Mouse (Mus musculus): ENCODE measurements around the gene Cxcl2. TPM values are rescaled to one million over a fixed set of nuclear protein-coding genes. Genes with fewer than 3 reads are reported as not detected.
A peak's percentile ranks its signal among the peaks of the same experiment; 100 is the strongest.

Cxcl2 gene
- polyA plus RNA-seq, 1 experiment from 2014 or later = not detected

DNA sequence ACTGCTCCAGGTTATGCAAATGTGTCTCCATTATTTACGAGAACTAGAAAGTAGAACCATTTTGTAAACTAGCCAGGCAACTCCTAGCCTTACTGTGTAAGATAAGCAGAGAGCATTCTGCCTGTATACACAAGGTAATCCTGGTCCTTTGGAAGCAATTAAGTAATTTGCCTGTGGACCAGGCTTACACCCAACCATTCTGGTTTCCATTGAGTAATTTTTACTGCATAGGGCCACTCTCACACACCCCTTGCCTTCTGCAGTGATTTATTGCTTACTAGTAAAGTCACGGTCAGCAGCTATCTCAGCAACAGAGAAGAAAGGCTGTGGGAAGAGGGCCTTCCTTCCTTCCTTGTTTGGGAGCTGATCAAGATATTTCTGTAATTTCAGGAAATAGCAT is 33.0 kb downstream of the Cxcl2 start:
- ATAC-seq (ENCODE audit: low read depth) = no peak
- no peak overlapping the region for H3K27ac ChIP-seq (replicated peaks; ENCODE audit: low read depth, low read length)
- H3K36me3 ChIP-seq (ENCODE audit: control insufficient read depth, insufficient read depth, low read length) = peaks cover 26% of the 10 kb centered on the region
- no peaks in the 10 kb centered on the region for H3K27me3 ChIP-seq (replicated peaks; ENCODE audit: control insufficient read depth, insufficient read depth, low read length)
- H3K4me3 ChIP-seq (ENCODE audit: low read depth, low read length) = no peak overlapping the region
- DNase-seq (ENCODE audit: low spot score) = no peak
- H3K9me3 ChIP-seq (ENCODE audit: control insufficient read depth, low read length) = no peaks in the 10 kb centered on the region
- no peak overlapping the region for H3K4me2 ChIP-seq (ENCODE audit: low read depth, low read length)
- H3K4me1 ChIP-seq (ENCODE audit: control insufficient read depth, insufficient read depth, low read length) = peaks cover 7% of the 10 kb centered on the region; the same call in 1 of the 2 replicates
- no peak overlapping the region for H3K9ac ChIP-seq (ENCODE audit: low read depth, low read length)
- 62% methylated on average over 2 of the region's 2 CpGs for WGBS

DNA sequence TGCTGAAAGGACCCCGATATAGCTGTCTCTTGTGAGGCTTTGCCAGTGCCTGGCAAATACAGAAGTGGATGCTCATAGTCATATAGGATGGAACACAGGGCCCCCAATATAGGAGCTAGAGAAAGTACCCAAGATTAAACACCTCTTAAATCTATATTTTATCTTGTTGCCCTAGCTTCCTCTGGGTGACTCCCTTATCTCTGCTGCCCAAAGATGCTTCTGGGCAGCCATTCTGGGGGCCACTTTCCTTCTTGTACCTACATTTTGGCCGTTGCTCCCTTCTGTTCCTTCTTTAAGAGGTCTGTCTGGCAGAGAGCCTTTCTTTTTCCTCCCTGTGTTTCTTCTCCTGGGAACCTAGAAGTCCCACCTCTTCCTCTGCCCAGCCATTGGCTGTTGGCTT is 41.8 kb downstream of the Cxcl2 start:
- ATAC-seq (ENCODE audit: low read depth) (no peak), DNase-seq (ENCODE audit: low spot score) (no peak)
- no peaks in the 10 kb centered on the region for H3K36me3 ChIP-seq (ENCODE audit: control insufficient read depth, insufficient read depth, low read length)
- H3K9ac ChIP-seq (ENCODE audit: low read depth, low read length) = no peak overlapping the region
- no peak overlapping the region for H3K4me2 ChIP-seq (ENCODE audit: low read depth, low read length)
- H3K4me3 ChIP-seq (ENCODE audit: low read depth, low read length) = no peak overlapping the region
- no peaks in the 10 kb centered on the region for H3K4me1 ChIP-seq (ENCODE audit: control insufficient read depth, insufficient read depth, low read length)
- H3K9me3 ChIP-seq (ENCODE audit: control insufficient read depth, low read length) = no peaks in the 10 kb centered on the region
- H3K27ac ChIP-seq (replicated peaks; ENCODE audit: low read depth, low read length) = no peak overlapping the region
- WGBS = 94% methylated on average over 2 of the region's 2 CpGs
- no peaks in the 10 kb centered on the region for H3K27me3 ChIP-seq (replicated peaks; ENCODE audit: control insufficient read depth, insufficient read depth, low read length)

DNA sequence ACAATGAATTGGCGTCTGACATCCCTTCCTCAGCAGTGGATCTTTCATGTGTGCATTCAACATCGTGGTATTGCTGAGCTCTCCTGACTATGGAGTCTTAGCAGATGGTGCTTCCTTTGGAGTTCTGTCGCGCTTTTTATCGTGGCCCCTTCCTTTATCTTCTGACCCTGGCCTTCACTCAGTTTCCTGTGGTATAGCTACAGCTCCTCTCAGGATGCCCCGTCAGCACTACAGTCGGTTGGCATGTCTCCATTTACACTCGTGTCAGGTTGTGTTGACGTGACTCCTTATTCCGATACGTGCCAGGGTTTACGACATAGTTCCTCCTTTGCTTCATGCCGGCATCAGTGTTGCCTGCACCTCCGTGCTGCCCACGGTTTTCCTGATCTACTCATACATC is 45.8 kb downstream of the Cxcl2 start:
- WGBS = 89% methylated on average over 15 of the region's 15 CpGs

DNA sequence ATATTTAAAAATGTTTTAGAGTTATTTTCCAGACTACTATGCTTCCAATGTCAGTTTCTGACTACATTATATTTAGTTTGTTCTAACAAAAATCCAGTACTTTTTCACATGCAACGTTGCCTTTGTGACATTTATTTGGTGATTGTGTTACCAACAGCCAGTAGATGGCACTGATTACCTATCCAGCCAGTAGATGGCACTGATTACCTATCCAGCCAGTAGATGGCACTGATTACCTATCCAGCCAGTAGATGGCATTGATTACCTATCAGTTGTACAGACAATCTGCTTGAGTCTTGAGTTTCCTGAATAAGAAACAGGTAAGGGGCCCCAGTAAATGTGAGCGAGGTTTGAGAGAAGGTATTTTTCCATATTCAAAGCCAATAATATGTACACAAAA is 47.8 kb downstream of the Cxcl2 start:
- no peak for ATAC-seq (ENCODE audit: low read depth)
- peak; percentile 12 for DNase-seq (ENCODE audit: low spot score)
- no peaks in the 10 kb centered on the region for H3K4me1 ChIP-seq (ENCODE audit: control insufficient read depth, insufficient read depth, low read length)
- H3K27ac ChIP-seq (replicated peaks; ENCODE audit: low read depth, low read length) = no peak overlapping the region
- no peak overlapping the region for H3K4me3 ChIP-seq (ENCODE audit: low read depth, low read length)
- H3K9me3 ChIP-seq (ENCODE audit: control insufficient read depth, low read length) = no peaks in the 10 kb centered on the region
- H3K9ac ChIP-seq (ENCODE audit: low read depth, low read length) = no peak overlapping the region
- H3K27me3 ChIP-seq (replicated peaks; ENCODE audit: control insufficient read depth, insufficient read depth, low read length) = no peaks in the 10 kb centered on the region
- no peaks in the 10 kb centered on the region for H3K36me3 ChIP-seq (ENCODE audit: control insufficient read depth, insufficient read depth, low read length)
- WGBS = 26% methylated on average over 2 of the region's 2 CpGs
- H3K4me2 ChIP-seq (ENCODE audit: low read depth, low read length) = no peak overlapping the region

More for the DNA sequence above, 45.8 kb downstream of the Cxcl2 start:
- ATAC-seq (ENCODE audit: low read depth) = no peak
- H3K4me1 ChIP-seq (ENCODE audit: control insufficient read depth, insufficient read depth, low read length) = no peaks in the 10 kb centered on the region
- H3K9ac ChIP-seq (ENCODE audit: low read depth, low read length) = no peak overlapping the region
- DNase-seq (ENCODE audit: low spot score) = no peak
- H3K36me3 ChIP-seq (ENCODE audit: control insufficient read depth, insufficient read depth, low read length) = no peaks in the 10 kb centered on the region
- no peak overlapping the region for H3K4me3 ChIP-seq (ENCODE audit: low read depth, low read length)
- no peaks in the 10 kb centered on the region for H3K9me3 ChIP-seq (ENCODE audit: control insufficient read depth, low read length)
- H3K27ac ChIP-seq (replicated peaks; ENCODE audit: low read depth, low read length) = no peak overlapping the region
- H3K4me2 ChIP-seq (ENCODE audit: low read depth, low read length) = no peak overlapping the region
- no peaks in the 10 kb centered on the region for H3K27me3 ChIP-seq (replicated peaks; ENCODE audit: control insufficient read depth, insufficient read depth, low read length)

- Histone ChIP-seq H3K9ac (ENCODE audit: low read depth, low read length) (no peak overlapping the region), H3K4me1 (ENCODE audit: control insufficient read depth, insufficient read depth, low read length) (no peaks in the 10 kb centered on the region), H3K36me3 (ENCODE audit: control insufficient read depth, insufficient read depth, low read length) (no peaks in the 10 kb centered on the region), H3K27ac (replicated peaks; ENCODE audit: low read depth, low read length) (no peak overlapping the region), H3K27me3 (replicated peaks; ENCODE audit: control insufficient read depth, insufficient read depth, low read length) (no peaks in the 10 kb centered on the region), H3K4me2 (ENCODE audit: low read depth, low read length) (no peak overlapping the region), H3K4me3 (ENCODE audit: low read depth, low read length) (no peak overlapping the region), H3K9me3 (ENCODE audit: control insufficient read depth, low read length) (no peaks in the 10 kb centered on the region)
- 76% methylated on average over 8 of the region's 8 CpGs for WGBS
- no peak for ATAC-seq (ENCODE audit: low read depth)
- DNase-seq (ENCODE audit: low spot score) = peak; percentile 39
These were observed 49.2 kb downstream of the Cxcl2 start for GRCm38 (mm10) chr5:90952731-90953481.

Other genes with a start within 250 kb of the Cxcl2 start
- 2.0 and 2.6 TPM in 2 replicates for gene Cxcl5, start 144.5 kb upstream of the Cxcl2 start, polyA plus RNA-seq (2014; fragmentation: Nextera tagmentation; extraction: Ambion mirVana)
- 1.8 and 3.6 TPM in 2 replicates for gene Ppbp, start 135.4 kb upstream of the Cxcl2 start, polyA plus RNA-seq (2014; fragmentation: Nextera tagmentation; extraction: Ambion mirVana)
- 94.9 and 125 TPM in 2 replicates for gene Pf4, start 131.4 kb upstream of the Cxcl2 start, polyA plus RNA-seq (2014; fragmentation: Nextera tagmentation; extraction: Ambion mirVana)
- gene Cxcl3, start 117.8 kb upstream of the Cxcl2 start, polyA plus RNA-seq (2014; fragmentation: Nextera tagmentation; extraction: Ambion mirVana) = 0.17 TPM in 1 of 2 replicates, not detected in the other
- 0.07 and 0.18 TPM in 2 replicates for gene Cxcl15, start 109.3 kb upstream of the Cxcl2 start, polyA plus RNA-seq (2014; fragmentation: Nextera tagmentation; extraction: Ambion mirVana)
- 1.3 TPM in 2 replicates for gene Cxcl1, start 12.6 kb upstream of the Cxcl2 start, polyA plus RNA-seq (2014; fragmentation: Nextera tagmentation; extraction: Ambion mirVana)
- 43.1 and 47.7 TPM in 2 replicates for gene Mthfd2l, start 27.2 kb downstream of the Cxcl2 start, polyA plus RNA-seq (2014; fragmentation: Nextera tagmentation; extraction: Ambion mirVana)
- gene Epgn, start 123.6 kb downstream of the Cxcl2 start, polyA plus RNA-seq (2014; fragmentation: Nextera tagmentation; extraction: Ambion mirVana) = 0.34 and 0.35 TPM in 2 replicates
- gene Ereg, start 170.8 kb downstream of the Cxcl2 start, polyA plus RNA-seq (2014; fragmentation: Nextera tagmentation; extraction: Ambion mirVana) = 0.06 and 0.07 TPM in 2 replicates
- gene Areg, start 235.7 kb downstream of the Cxcl2 start, polyA plus RNA-seq (2014; fragmentation: Nextera tagmentation; extraction: Ambion mirVana) = 0.56 and 0.92 TPM in 2 replicates